Mouse (Mus musculus): Measurements from ENCODE around the gene Rsl24d1. TPM values are rescaled to one million over a fixed set of nuclear protein-coding genes. Genes with fewer than 3 reads are reported as not detected.
"Not testable (repeated sequence)": the region's sequence is repeated elsewhere in the genome, so short reads cannot be mapped to it uniquely, and the experiment has no call there.

The Rsl24d1 gene
- polyA plus RNA-seq, 1 experiment from 2014 or later: 42.8 TPM

DNA sequence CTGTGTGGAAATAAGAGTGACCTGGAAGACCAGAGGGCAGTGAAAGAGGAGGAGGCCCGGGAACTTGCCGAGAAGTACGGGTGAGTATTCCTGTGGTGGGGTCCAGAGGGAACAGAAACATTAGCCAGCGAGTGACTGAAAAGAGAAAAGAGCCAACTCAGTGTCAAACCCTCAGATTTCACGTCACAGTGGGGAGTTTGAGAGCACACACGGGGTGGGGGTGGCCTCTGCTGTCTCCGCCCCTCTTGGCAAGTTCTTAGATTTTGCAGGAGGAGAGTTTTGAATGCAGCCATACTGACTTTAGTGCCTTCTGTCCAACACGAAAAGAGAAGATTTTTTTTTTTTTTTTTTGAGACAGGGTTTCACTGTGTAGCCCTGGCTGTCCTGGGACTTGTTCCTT lies 26.1 kb upstream of the Rsl24d1 start:
- Histone ChIP-seq H3K36me3 (ENCODE audit: inconsistent target) (no peaks in the 10 kb centered on the region), H3K27ac (no peak overlapping the region), H3K79me2 (ENCODE audit: inconsistent target) (no peaks in the 10 kb centered on the region), H3K4me3 (ENCODE audit: inconsistent target) (no peak overlapping the region)
- WGBS (ENCODE audit: missing documents): 36% methylated on average over 8 of the region's 8 CpGs

- Histone ChIP-seq H3K79me2 (ENCODE audit: inconsistent target) (no peaks in the 10 kb centered on the region), H3K27ac (no peak overlapping the region), H3K4me3 (ENCODE audit: inconsistent target) (no peak overlapping the region), H3K36me3 (ENCODE audit: inconsistent target) (no peaks in the 10 kb centered on the region)
- WGBS (ENCODE audit: missing documents): 58% methylated on average over 5 of the region's 5 CpGs
Measured at GRCm38 (mm10) chr9:73087581-73087980, 25.6 kb upstream of the Rsl24d1 start.

GRCm38 (mm10) chr9:73089222-73089920 lies 23.9 kb upstream of the Rsl24d1 start:
- Histone ChIP-seq H3K79me2 (ENCODE audit: inconsistent target) (no peaks in the 10 kb centered on the region), H3K4me3 (ENCODE audit: inconsistent target) (no peak overlapping the region), H3K27ac (peak overlapping the region; percentile 46), H3K36me3 (ENCODE audit: inconsistent target) (no peaks in the 10 kb centered on the region)
- WGBS (ENCODE audit: missing documents): 19% methylated on average over 16 of the region's 16 CpGs

DNA sequence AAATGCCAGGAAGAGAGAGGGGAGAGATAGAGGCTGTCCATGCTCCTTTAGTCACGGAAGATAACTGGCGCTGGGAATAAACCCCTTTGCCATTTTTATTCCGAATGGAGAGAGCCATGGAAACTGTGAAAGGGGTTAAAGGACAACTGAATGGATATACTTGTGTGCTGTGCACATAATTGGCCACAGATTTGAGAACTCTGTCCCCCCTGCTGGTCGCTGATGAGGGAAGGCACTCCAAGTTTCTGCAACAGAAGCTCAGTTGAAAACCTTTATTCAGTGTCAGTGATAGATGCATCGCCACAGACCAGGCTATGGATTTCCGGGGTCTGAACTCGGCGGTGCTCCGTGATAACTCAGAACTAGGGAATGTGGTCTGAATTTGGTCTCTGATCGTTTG lies 23.1 kb upstream of the Rsl24d1 start:
- Histone ChIP-seq H3K36me3 (ENCODE audit: inconsistent target) (no peaks in the 10 kb centered on the region), H3K27ac (peak overlapping the region; percentile 46), H3K79me2 (ENCODE audit: inconsistent target) (no peaks in the 10 kb centered on the region), H3K4me3 (ENCODE audit: inconsistent target) (no peak overlapping the region)
- 84% methylated on average over 10 of the region's 10 CpGs for WGBS (ENCODE audit: missing documents)

DNA sequence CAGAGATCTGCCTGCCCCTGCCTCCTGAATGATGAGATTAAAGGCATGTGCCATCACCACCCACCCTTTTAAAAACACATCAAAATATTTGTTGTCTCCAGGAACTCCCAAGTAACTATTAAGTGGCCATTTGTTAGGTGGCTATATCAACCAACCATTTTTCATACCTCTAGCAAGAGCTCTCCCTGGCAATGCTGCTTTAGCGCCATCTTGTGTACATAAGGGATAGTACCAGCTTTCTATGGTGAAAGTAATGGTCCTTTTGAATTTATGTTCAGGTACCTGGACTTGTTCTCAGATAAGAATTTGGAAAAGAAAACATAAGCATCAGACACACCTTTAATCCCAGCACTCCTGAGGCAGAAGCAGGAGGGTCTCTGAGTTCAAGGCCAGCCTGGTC lies 21.5 kb upstream of the Rsl24d1 start:
- 8% methylated on average over 1 of the region's 1 CpGs for WGBS (ENCODE audit: missing documents)
- Histone ChIP-seq H3K79me2 (ENCODE audit: inconsistent target) (no peaks in the 10 kb centered on the region), H3K27ac (no peak overlapping the region), H3K4me3 (ENCODE audit: inconsistent target) (no peak overlapping the region), H3K36me3 (ENCODE audit: inconsistent target) (no peaks in the 10 kb centered on the region)

GRCm38 (mm10) chr9:73094580-73094979 lies 18.6 kb upstream of the Rsl24d1 start:
- WGBS (ENCODE audit: missing documents): 92% methylated on average over 17 of the region's 17 CpGs
- no peaks in the 10 kb centered on the region for H3K79me2 ChIP-seq (ENCODE audit: inconsistent target)
- H3K36me3 ChIP-seq (ENCODE audit: inconsistent target): no peaks in the 10 kb centered on the region
- H3K27ac ChIP-seq: no peak overlapping the region
- no peak overlapping the region for H3K4me3 ChIP-seq (ENCODE audit: inconsistent target)

GRCm38 (mm10) chr9:73097898-73098297 lies 15.3 kb upstream of the Rsl24d1 start:
- H3K4me3 ChIP-seq (ENCODE audit: inconsistent target): no peak overlapping the region
- no peaks in the 10 kb centered on the region for H3K79me2 ChIP-seq (ENCODE audit: inconsistent target)
- 93% methylated on average over 2 of the region's 2 CpGs for WGBS (ENCODE audit: missing documents)
- no peaks in the 10 kb centered on the region for H3K36me3 ChIP-seq (ENCODE audit: inconsistent target)
- no peak overlapping the region for H3K27ac ChIP-seq

GRCm38 (mm10) chr9:73101536-73101935 lies 11.7 kb upstream of the Rsl24d1 start, which contains the start of gene Khdc3:
Gene Khdc3, plus strand, starts transcription at chr9:73101836.
- Histone ChIP-seq H3K27ac (no peak within 1 kb of the TSS), H3K36me3 (ENCODE audit: inconsistent target) (no peaks in the 10 kb centered on the region), H3K79me2 (ENCODE audit: inconsistent target) (no peaks in the 10 kb centered on the region), H3K4me3 (ENCODE audit: inconsistent target) (no peak within 1 kb of the TSS)
- WGBS (ENCODE audit: missing documents): 92% methylated on average over 5 of the region's 5 CpGs

- 95% methylated on average over 4 of the region's 4 CpGs for WGBS (ENCODE audit: missing documents)
- no peak within 1 kb of the TSS for H3K4me3 ChIP-seq (ENCODE audit: inconsistent target)
Measured at GRCm38 (mm10) chr9:73102181-73102580, 11.0 kb upstream of the Rsl24d1 start, which contains the start of gene Gm20509. Gene Gm20509, plus strand, starts transcription at chr9:73102470.

GRCm38 (mm10) chr9:73103159-73103879 lies 9.9 kb upstream of the Rsl24d1 start:
- Histone ChIP-seq H3K79me2 (ENCODE audit: inconsistent target) (no peaks in the 10 kb centered on the region), H3K27ac (no peak overlapping the region), H3K4me3 (ENCODE audit: inconsistent target) (no peak overlapping the region), H3K36me3 (ENCODE audit: inconsistent target) (no peaks in the 10 kb centered on the region)
- WGBS (ENCODE audit: missing documents): 25% methylated on average over 54 of the region's 60 CpGs

More at GRCm38 (mm10) chr9:73102181-73102580, 11.0 kb upstream of the Rsl24d1 start, which contains the start of gene Gm20509:
- Histone ChIP-seq H3K79me2 (ENCODE audit: inconsistent target) (no peaks in the 10 kb centered on the region), H3K36me3 (ENCODE audit: inconsistent target) (no peaks in the 10 kb centered on the region), H3K27ac (no peak within 1 kb of the TSS)

DNA sequence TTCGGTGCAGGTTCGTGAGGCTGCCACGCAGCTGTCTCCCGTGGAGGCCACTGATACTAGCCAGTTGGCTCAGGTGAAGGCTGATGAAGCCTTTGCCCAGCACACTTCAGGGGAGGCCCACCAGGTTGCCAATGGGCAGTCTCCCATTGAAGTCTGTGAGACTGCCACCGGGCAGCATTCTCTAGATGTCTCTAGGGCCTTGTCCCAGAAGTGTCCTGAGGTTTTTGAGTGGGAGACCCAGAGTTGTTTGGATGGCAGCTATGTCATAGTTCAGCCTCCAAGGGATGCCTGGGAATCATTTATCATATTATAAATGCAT lies 9.4 kb upstream of the Rsl24d1 start:
- WGBS (ENCODE audit: missing documents): 73% methylated on average over 5 of the region's 5 CpGs
- H3K36me3 ChIP-seq (ENCODE audit: inconsistent target): no peaks in the 10 kb centered on the region
- H3K4me3 ChIP-seq (ENCODE audit: inconsistent target): no peak overlapping the region
- H3K27ac ChIP-seq: no peak overlapping the region
- H3K79me2 ChIP-seq (ENCODE audit: inconsistent target): no peaks in the 10 kb centered on the region

DNA sequence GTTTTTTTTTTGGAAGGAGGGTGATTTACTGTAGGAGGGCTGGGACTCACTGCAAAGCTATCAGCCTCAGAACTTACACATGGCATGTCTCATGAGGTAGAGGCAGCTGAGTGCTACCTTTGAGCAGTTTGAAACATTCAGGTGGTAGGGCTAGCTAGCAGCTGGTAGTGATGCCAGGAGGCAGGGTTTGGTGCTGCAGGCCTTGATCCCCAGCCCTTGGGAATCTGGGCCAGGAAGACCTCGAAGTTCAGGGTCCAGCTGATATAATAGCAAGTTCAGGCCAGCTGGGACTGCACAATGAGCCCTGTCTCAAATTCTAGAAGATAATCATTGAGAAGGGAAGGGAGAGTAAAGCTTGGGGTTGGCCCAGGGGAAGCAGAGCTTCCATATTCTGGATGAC lies 8.1 kb upstream of the Rsl24d1 start:
- Histone ChIP-seq H3K79me2 (ENCODE audit: inconsistent target) (no peaks in the 10 kb centered on the region), H3K36me3 (ENCODE audit: inconsistent target) (no peaks in the 10 kb centered on the region), H3K4me3 (ENCODE audit: inconsistent target) (no peak overlapping the region), H3K27ac (no peak overlapping the region)
- WGBS (ENCODE audit: missing documents): 91% methylated on average over 1 of the region's 1 CpGs

GRCm38 (mm10) chr9:73105771-73106170 lies 7.5 kb upstream of the Rsl24d1 start:
- no peaks in the 10 kb centered on the region for H3K36me3 ChIP-seq (ENCODE audit: inconsistent target)
- H3K4me3 ChIP-seq (ENCODE audit: inconsistent target): no peak overlapping the region
- no peak overlapping the region for H3K27ac ChIP-seq
- no peaks in the 10 kb centered on the region for H3K79me2 ChIP-seq (ENCODE audit: inconsistent target)

- Histone ChIP-seq H3K36me3 (ENCODE audit: inconsistent target) (peaks cover 38% of the 10 kb centered on the region), H3K79me2 (ENCODE audit: inconsistent target) (peaks cover 26% of the 10 kb centered on the region)
- 31% methylated on average over 3 of the region's 6 CpGs for WGBS (ENCODE audit: missing documents)
- H3K4me3 ChIP-seq (ENCODE audit: inconsistent target); H3K27ac ChIP-seq: not testable (repeated sequence)
Measured at GRCm38 (mm10) chr9:73116704-73117103, 3.5 kb downstream of the Rsl24d1 start.

DNA sequence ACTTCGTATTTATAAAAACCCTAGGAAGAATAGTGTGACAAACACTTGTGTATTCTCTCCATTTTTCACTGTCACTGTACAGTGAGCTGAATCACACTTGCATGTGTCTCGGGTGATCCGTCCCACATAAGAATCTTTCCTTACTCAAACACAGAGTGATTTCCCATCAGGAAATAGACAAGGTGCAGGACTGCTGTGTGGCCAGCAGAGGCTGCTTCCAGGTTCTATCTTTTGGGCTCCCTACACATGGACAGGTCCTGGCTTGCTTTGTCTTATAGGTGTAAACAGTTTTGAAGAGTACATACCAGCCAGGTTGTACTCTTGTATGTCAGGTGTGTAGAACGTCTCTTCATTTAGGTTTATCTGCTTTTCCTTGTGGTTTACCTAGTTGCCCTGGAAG lies 4.8 kb downstream of the Rsl24d1 start:
- WGBS (ENCODE audit: missing documents): 97% methylated on average over 4 of the region's 4 CpGs
- Histone ChIP-seq H3K4me3 (ENCODE audit: inconsistent target) (no peak overlapping the region), H3K79me2 (ENCODE audit: inconsistent target) (peaks cover 26% of the 10 kb centered on the region), H3K36me3 (ENCODE audit: inconsistent target) (peaks cover 41% of the 10 kb centered on the region), H3K27ac (no peak overlapping the region)

All from macrophage (primary cell).